ENCODE assay signal across 22 mouse cellular contexts in genomic region chr1:39069086-39069655, GRCm38 (mm10).
A peak's percentile ranks its signal among the peaks of the same experiment; 100 is the strongest.
DNase-seq lines count a peak whose midpoint lies in the region; ATAC-seq lines count a peak whose summit lies in the region.
"Had no signal": no experiment of that assay in that cellular context is flagged by ENCODE, and none has a peak within 500 bp of the region (broad histone marks: within the 10 kb centered on the region; RNA-seq: fewer than 3 reads in every experiment).

No protein-coding gene starts in this region.

- H3K9me3 ChIP-seq in heart, embryonic 10.5 days, result no peaks in the 10 kb centered on the region
- no peaks in the 10 kb centered on the region for H3K9me3 ChIP-seq in neural tube, embryonic 12.5 days
- H3K9me3 ChIP-seq in neural tube, embryonic 15.5 days (replicated peaks), result no peaks in the 10 kb centered on the region
- H3K9me3 ChIP-seq in limb, embryonic 13.5 days, result no peaks in the 10 kb centered on the region
- H3K9me3 ChIP-seq: embryonic facial prominence, embryonic 12.5 days; embryonic facial prominence, embryonic 15.5 days; hindbrain, embryonic 12.5 days; hindbrain, embryonic 15.5 days had no signal

- no peak overlapping the region for H3K9ac ChIP-seq in neural tube, embryonic 12.5 days
- H3K9ac ChIP-seq in neural tube, embryonic 15.5 days (replicated peaks), result no peak overlapping the region
- H3K9ac ChIP-seq in limb, embryonic 13.5 days, result peak overlapping the region; percentile 19; the same call in 1 of the 2 replicates
- H3K9ac ChIP-seq: embryonic facial prominence, embryonic 12.5 days; embryonic facial prominence, embryonic 15.5 days; forebrain, postnatal 0 days; hindbrain, embryonic 12.5 days; hindbrain, embryonic 15.5 days had no signal

- H3K27ac ChIP-seq in heart, embryonic 10.5 days, result no peak overlapping the region
- no peak overlapping the region for H3K27ac ChIP-seq in neural tube, embryonic 12.5 days
- H3K27ac ChIP-seq in neural tube, embryonic 15.5 days (replicated peaks), result no peak overlapping the region
- no peak overlapping the region for H3K27ac ChIP-seq in limb, embryonic 13.5 days
- H3K27ac ChIP-seq: embryonic facial prominence, embryonic 12.5 days; embryonic facial prominence, embryonic 15.5 days; hindbrain, embryonic 12.5 days; hindbrain, embryonic 15.5 days had no signal

- H3K27me3 ChIP-seq in heart, embryonic 10.5 days (ENCODE audit: insufficient read depth, poor library complexity, severe bottlenecking), result no peaks in the 10 kb centered on the region
- H3K27me3 ChIP-seq in neural tube, embryonic 12.5 days (replicated peaks), result no peaks in the 10 kb centered on the region
- H3K27me3 ChIP-seq in neural tube, embryonic 15.5 days (replicated peaks), result no peaks in the 10 kb centered on the region
- no peaks in the 10 kb centered on the region for H3K27me3 ChIP-seq in limb, embryonic 13.5 days
- H3K27me3 ChIP-seq: embryonic facial prominence, embryonic 12.5 days; embryonic facial prominence, embryonic 15.5 days; hindbrain, embryonic 12.5 days; hindbrain, embryonic 15.5 days had no signal

- H3K4me1 ChIP-seq in heart, embryonic 10.5 days, result peaks cover 11% of the 10 kb centered on the region
- no peaks in the 10 kb centered on the region for H3K4me1 ChIP-seq in neural tube, embryonic 12.5 days
- H3K4me1 ChIP-seq in neural tube, embryonic 15.5 days, result peaks cover 8% of the 10 kb centered on the region
- peaks cover 10% of the 10 kb centered on the region for H3K4me1 ChIP-seq in limb, embryonic 13.5 days
- H3K4me1 ChIP-seq: embryonic facial prominence, embryonic 12.5 days; embryonic facial prominence, embryonic 15.5 days; hindbrain, embryonic 12.5 days; hindbrain, embryonic 15.5 days had no signal

- 48% methylated on average over 11 of the region's 11 CpGs for WGBS in heart, embryonic 10.5 days
- WGBS in neural tube, embryonic 12.5 days, result 46% methylated on average over 11 of the region's 11 CpGs
- WGBS in neural tube, embryonic 15.5 days, result 49% methylated on average over 11 of the region's 11 CpGs
- WGBS in limb, embryonic 13.5 days, result 46% methylated on average over 11 of the region's 11 CpGs

- no peak overlapping the region for H3K4me3 ChIP-seq in heart, embryonic 10.5 days
- H3K4me3 ChIP-seq in neural tube, embryonic 12.5 days, result no peak overlapping the region
- H3K4me3 ChIP-seq in neural tube, embryonic 15.5 days (replicated peaks), result no peak overlapping the region
- no peak overlapping the region for H3K4me3 ChIP-seq in limb, embryonic 13.5 days
- H3K4me3 ChIP-seq: embryonic facial prominence, embryonic 12.5 days; embryonic facial prominence, embryonic 15.5 days; hindbrain, embryonic 12.5 days; hindbrain, embryonic 15.5 days had no signal

- ATAC-seq in neural tube, embryonic 12.5 days (ENCODE audit: low FRiP score, low read depth), result no peak
- ATAC-seq in neural tube, embryonic 15.5 days (ENCODE audit: low FRiP score), result no peak
- ATAC-seq in limb, embryonic 13.5 days (ENCODE audit: low FRiP score, low read depth), result no peak
- ATAC-seq: CD4-positive, CD25-positive, alpha-beta regulatory T cell, adult 4 months; forebrain, embryonic 14.5 days; forebrain, postnatal 0 days had no signal

- no peaks in the 10 kb centered on the region for H3K36me3 ChIP-seq in heart, embryonic 10.5 days
- H3K36me3 ChIP-seq in neural tube, embryonic 12.5 days, result no peaks in the 10 kb centered on the region
- no peaks in the 10 kb centered on the region for H3K36me3 ChIP-seq in neural tube, embryonic 15.5 days
- no peaks in the 10 kb centered on the region for H3K36me3 ChIP-seq in limb, embryonic 13.5 days
- H3K36me3 ChIP-seq: embryonic facial prominence, embryonic 12.5 days; embryonic facial prominence, embryonic 15.5 days; hindbrain, embryonic 12.5 days; hindbrain, embryonic 15.5 days had no signal

- DNase-seq in heart, embryonic 10.5 days (ENCODE audit: low spot score), result peak; percentile 58
- DNase-seq in heart, adult 18-20 months, result no peak
- DNase-seq in yolk sac, embryonic 10.5 days (ENCODE audit: low spot score), result peak; percentile 52
- DNase-seq in lung, postnatal 4 days, result no peak
- DNase-seq: adrenal gland, adult 2 months; adrenal gland, postnatal 14 days; cerebellum, adult 18-20 months; cerebellum, adult 9-10 months; cerebellum, postnatal 14 days; forebrain, postnatal 0 days; gastrocnemius, postnatal 10 days; gastrocnemius, postnatal 36 days had no signal

- H3K4me2 ChIP-seq in neural tube, embryonic 12.5 days (replicated peaks), result 0 out of 2 replicates have a peak overlapping the region, but pooled peaks have one; percentile 18
- H3K4me2 ChIP-seq in neural tube, embryonic 15.5 days, result no peak overlapping the region
- H3K4me2 ChIP-seq in limb, embryonic 13.5 days (replicated peaks), result no peak overlapping the region; the same call in 1 of the 2 replicates
- H3K4me2 ChIP-seq: embryonic facial prominence, embryonic 12.5 days; embryonic facial prominence, embryonic 15.5 days; heart, embryonic 11.5 days; hindbrain, embryonic 12.5 days; hindbrain, embryonic 15.5 days had no signal

Comparison
In these comparisons a context has a peak if more than half of its experiments do, and no peak if none do; other contexts are left out.
1. DNase-seq: peak in heart, embryonic 10.5 days (single experiment) and yolk sac, embryonic 10.5 days (single experiment); none in heart, adult 18-20 months (0 of 2) and lung, postnatal 4 days (0 of 2).